Mouse (Mus musculus) spleen, adult 2 months (tissue): ENCODE measurements around the gene Morc1.

Source experiments
- CTCF ChIP-seq: fragments of 200-500 bp; IDR thresholded peaks from 2 replicates; pipeline ENCODE4 v1.5.1; 2011; ENCODE audit warnings: mild to moderate bottlenecking, inconsistent platforms; ENCODE audit not compliant: insufficient read depth, insufficient read length, insufficient replicate concordance; ENCODE audit errors: extremely low read depth
- POLR2A ChIP-seq: fragments of 200-500 bp; IDR thresholded peaks from 2 replicates; pipeline ENCODE4 v1.6.1; 2011; ENCODE audit warnings: low read depth, low read length, inconsistent platforms

GRCm38 (mm10) chr16:48595216-48595615 is 164.2 kb downstream of the Morc1 start:
- TF ChIP-seq CTCF (no peak), POLR2A (no peak)
